Mouse (Mus musculus): ENCODE measurements at regions not wholly inside any gene's neighbourhood (a gene's known extent, or its start where the extent isn't known, plus 50 kb on each side); places are given as distances from the start of the nearest gene placed in this dataset.

DNA sequence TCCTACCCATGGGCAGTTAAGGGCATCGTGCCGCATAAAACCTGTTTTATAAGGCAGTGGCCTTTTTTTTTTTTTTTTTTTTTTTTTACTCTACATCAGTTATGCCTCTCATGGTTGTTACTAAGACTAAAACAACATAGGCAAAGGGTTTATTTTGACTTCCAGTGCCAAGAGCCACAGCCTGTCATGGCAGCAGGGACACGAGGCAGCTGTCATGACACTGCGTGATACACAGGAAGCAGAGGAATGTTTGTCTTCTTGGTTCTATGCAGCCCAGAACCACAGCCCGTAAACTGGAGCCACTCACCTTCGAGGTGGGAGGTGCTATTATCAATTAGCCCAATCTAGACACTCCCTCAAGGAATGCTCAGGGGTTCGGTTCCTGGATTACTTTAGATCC, 81.3 kb upstream of the Kcnk2 start:
- H3K4me3 ChIP-seq (ENCODE audit: control insufficient read depth, insufficient read depth, low read length): no peak overlapping the region
- no peaks in the 10 kb centered on the region for H3K4me1 ChIP-seq (replicated peaks; ENCODE audit: control insufficient read depth, insufficient read depth, low read length)
- H3K27ac ChIP-seq (ENCODE audit: control insufficient read depth, insufficient read depth, low read length): no peak overlapping the region
- no peaks in the 10 kb centered on the region for H3K27me3 ChIP-seq (ENCODE audit: control insufficient read depth, insufficient read depth, low read length)
- no peak for DNase-seq
- WGBS: 85% methylated on average over 7 of the region's 7 CpGs
- TF ChIP-seq POLR2A (IDR thresholded peaks at IDR 0.05; ENCODE audit: control insufficient read depth, extremely low read depth, insufficient read depth, low read length, poor library complexity) (no peak), CTCF (IDR thresholded peaks at IDR 0.05; ENCODE audit: borderline replicate concordance, control insufficient read depth, extremely low read depth, insufficient read depth, low read length, poor library complexity) (no peak)
- no peaks in the 10 kb centered on the region for H3K36me3 ChIP-seq (ENCODE audit: control insufficient read depth, insufficient read depth, low read length)

DNA sequence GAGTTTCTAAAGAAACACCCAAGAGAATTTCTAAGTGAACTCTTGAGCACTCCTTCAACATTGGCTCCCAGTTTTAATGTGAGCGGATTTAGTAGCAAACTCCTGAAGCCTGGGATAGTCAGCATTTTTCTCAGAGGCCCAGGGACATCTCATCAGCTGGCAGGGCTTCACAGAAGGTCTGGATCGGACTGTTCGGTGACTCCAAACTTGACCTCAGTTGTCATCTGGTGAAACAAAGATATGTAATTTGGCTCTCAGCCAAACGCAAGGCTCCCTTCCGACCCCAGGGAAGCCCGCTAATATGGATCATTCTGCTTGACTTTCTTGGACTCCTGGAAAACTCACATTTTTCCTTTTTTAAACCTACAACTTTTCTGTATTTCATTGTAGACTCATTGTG, 76.0 kb upstream of the Kcnk2 start:
- TF ChIP-seq POLR2A (IDR thresholded peaks at IDR 0.05; ENCODE audit: control insufficient read depth, extremely low read depth, insufficient read depth, low read length, poor library complexity): no peak
- no peak for TF ChIP-seq CTCF (IDR thresholded peaks at IDR 0.05; ENCODE audit: borderline replicate concordance, control insufficient read depth, extremely low read depth, insufficient read depth, low read length, poor library complexity)
- H3K27me3 ChIP-seq (ENCODE audit: control insufficient read depth, insufficient read depth, low read length): no peaks in the 10 kb centered on the region
- no peak overlapping the region for H3K4me3 ChIP-seq (ENCODE audit: control insufficient read depth, insufficient read depth, low read length)
- DNase-seq: no peak
- WGBS: 93% methylated on average over 6 of the region's 6 CpGs
- H3K27ac ChIP-seq (ENCODE audit: control insufficient read depth, insufficient read depth, low read length): no peak overlapping the region
- no peaks in the 10 kb centered on the region for H3K4me1 ChIP-seq (replicated peaks; ENCODE audit: control insufficient read depth, insufficient read depth, low read length)
- no peaks in the 10 kb centered on the region for H3K36me3 ChIP-seq (ENCODE audit: control insufficient read depth, insufficient read depth, low read length)

DNA sequence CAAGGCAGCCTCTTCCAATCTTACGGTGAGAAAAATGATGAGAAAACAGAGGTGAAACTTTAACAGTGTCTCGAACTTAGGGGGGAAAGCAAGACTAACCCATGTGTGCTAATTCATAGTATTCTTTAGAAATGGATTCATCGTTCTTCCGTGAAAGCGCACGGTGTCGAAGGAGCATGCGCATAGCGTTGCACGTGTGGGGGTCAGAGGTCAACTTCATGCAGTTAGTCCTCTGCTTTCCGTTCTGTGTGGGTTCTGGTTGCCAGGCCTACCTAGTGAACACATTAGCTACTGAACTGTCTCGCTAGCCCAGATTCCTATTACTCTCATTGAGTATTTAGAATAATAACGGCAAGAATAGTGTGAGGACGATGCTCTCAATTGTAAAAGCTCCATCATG, 74.7 kb upstream of the Kcnk2 start:
- WGBS: 97% methylated on average over 14 of the region's 14 CpGs
- Histone ChIP-seq H3K27me3 (ENCODE audit: control insufficient read depth, insufficient read depth, low read length) (no peaks in the 10 kb centered on the region), H3K4me1 (replicated peaks; ENCODE audit: control insufficient read depth, insufficient read depth, low read length) (no peaks in the 10 kb centered on the region), H3K36me3 (ENCODE audit: control insufficient read depth, insufficient read depth, low read length) (no peaks in the 10 kb centered on the region), H3K27ac (ENCODE audit: control insufficient read depth, insufficient read depth, low read length) (no peak overlapping the region), H3K4me3 (ENCODE audit: control insufficient read depth, insufficient read depth, low read length) (no peak overlapping the region)
- TF ChIP-seq POLR2A (IDR thresholded peaks at IDR 0.05; ENCODE audit: control insufficient read depth, extremely low read depth, insufficient read depth, low read length, poor library complexity) (no peak), CTCF (IDR thresholded peaks at IDR 0.05; ENCODE audit: borderline replicate concordance, control insufficient read depth, extremely low read depth, insufficient read depth, low read length, poor library complexity) (no peak)
- DNase-seq: no peak

DNA sequence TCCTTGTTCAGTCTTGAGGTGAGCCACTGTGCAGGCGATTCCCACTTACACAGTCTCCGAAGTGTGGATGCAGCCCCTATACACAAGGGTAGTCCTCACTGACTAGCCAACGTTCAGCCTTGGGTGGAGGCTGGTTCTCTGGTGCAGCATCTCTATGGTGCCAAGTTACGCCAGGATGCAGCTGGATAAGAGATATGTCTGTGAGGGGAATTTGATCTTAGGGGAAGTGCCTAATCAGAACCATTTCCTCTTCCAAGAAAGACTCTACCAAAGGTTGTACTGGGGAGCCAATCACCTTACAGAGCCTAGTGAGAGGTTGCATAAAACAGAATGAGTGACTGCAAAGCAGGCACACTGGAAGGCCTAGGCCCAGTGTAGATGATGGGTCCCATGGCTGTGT, 71.0 kb upstream of the Kcnk2 start:
- no peak for DNase-seq
- WGBS: 79% methylated on average over 4 of the region's 4 CpGs
- no peaks in the 10 kb centered on the region for H3K27me3 ChIP-seq (ENCODE audit: control insufficient read depth, insufficient read depth, low read length)
- H3K4me3 ChIP-seq (ENCODE audit: control insufficient read depth, insufficient read depth, low read length): no peak overlapping the region
- no peaks in the 10 kb centered on the region for H3K36me3 ChIP-seq (ENCODE audit: control insufficient read depth, insufficient read depth, low read length)
- H3K27ac ChIP-seq (ENCODE audit: control insufficient read depth, insufficient read depth, low read length): no peak overlapping the region
- H3K4me1 ChIP-seq (replicated peaks; ENCODE audit: control insufficient read depth, insufficient read depth, low read length): no peaks in the 10 kb centered on the region
- TF ChIP-seq CTCF (IDR thresholded peaks at IDR 0.05; ENCODE audit: borderline replicate concordance, control insufficient read depth, extremely low read depth, insufficient read depth, low read length, poor library complexity): no peak
- TF ChIP-seq POLR2A (IDR thresholded peaks at IDR 0.05; ENCODE audit: control insufficient read depth, extremely low read depth, insufficient read depth, low read length, poor library complexity): no peak

DNA sequence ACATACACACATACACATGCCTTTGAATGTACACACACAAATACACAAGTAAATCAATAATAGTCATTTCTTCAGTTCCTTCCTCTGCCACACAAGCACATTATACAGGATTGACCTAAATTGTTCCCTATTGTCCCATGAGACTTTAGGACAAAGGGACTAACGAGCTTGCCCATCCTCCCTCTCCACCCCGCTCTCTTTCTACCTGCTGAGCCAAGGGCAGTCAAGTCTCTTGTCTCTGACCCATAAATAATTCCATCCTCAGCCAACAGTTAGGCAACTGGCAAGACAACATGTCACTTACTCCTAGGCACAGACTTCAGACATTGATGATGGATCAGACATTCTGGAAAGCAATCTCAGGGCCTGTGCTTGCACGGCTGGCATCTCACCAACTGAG, 56.3 kb upstream of the Kcnk2 start:
- Histone ChIP-seq H3K36me3 (ENCODE audit: control insufficient read depth, insufficient read depth, low read length) (no peaks in the 10 kb centered on the region), H3K27ac (ENCODE audit: control insufficient read depth, insufficient read depth, low read length) (no peak overlapping the region), H3K4me3 (ENCODE audit: control insufficient read depth, insufficient read depth, low read length) (no peak overlapping the region), H3K4me1 (replicated peaks; ENCODE audit: control insufficient read depth, insufficient read depth, low read length) (no peaks in the 10 kb centered on the region), H3K27me3 (ENCODE audit: control insufficient read depth, insufficient read depth, low read length) (no peaks in the 10 kb centered on the region)
- TF ChIP-seq CTCF (IDR thresholded peaks at IDR 0.05; ENCODE audit: borderline replicate concordance, control insufficient read depth, extremely low read depth, insufficient read depth, low read length, poor library complexity): no peak
- TF ChIP-seq POLR2A (IDR thresholded peaks at IDR 0.05; ENCODE audit: control insufficient read depth, extremely low read depth, insufficient read depth, low read length, poor library complexity): no peak
- DNase-seq: no peak
- WGBS: 94% methylated on average over 3 of the region's 3 CpGs

All from thymus, adult 2 months (tissue).